Comparison of ENCODE assay signal across 11 mouse cellular contexts in genomic region chr2:107519761-107520160, GRCm38 (mm10).
A peak's percentile ranks its signal among the peaks of the same experiment; 100 is the strongest.
DNase-seq lines count a peak whose midpoint lies in the region; ATAC-seq and TF ChIP-seq lines count a peak whose summit lies in the region.
"Had no signal": no experiment of that assay in that cellular context is flagged by ENCODE, and none has a peak within 500 bp of the region (broad histone marks: within the 10 kb centered on the region; RNA-seq: fewer than 3 reads in every experiment).

No protein-coding gene starts in this region.

- no peaks in the 10 kb centered on the region for H3K27me3 ChIP-seq in midbrain, embryonic 16.5 days (ENCODE audit: control insufficient read depth, insufficient read depth, low read depth, low read length)
- no peaks in the 10 kb centered on the region for H3K27me3 ChIP-seq in midbrain, postnatal 0 days (ENCODE audit: insufficient read depth, low read length)
- no peaks in the 10 kb centered on the region for H3K27me3 ChIP-seq in forebrain, embryonic 12.5 days
- H3K27me3 ChIP-seq: midbrain, embryonic 12.5 days; stomach, embryonic 15.5 days had no signal

- H3K4me1 ChIP-seq in midbrain, embryonic 16.5 days (ENCODE audit: control insufficient read depth, insufficient read depth, low read length): no peaks in the 10 kb centered on the region
- H3K4me1 ChIP-seq in midbrain, postnatal 0 days (ENCODE audit: insufficient read depth, low read length): no peaks in the 10 kb centered on the region
- no peaks in the 10 kb centered on the region for H3K4me1 ChIP-seq in forebrain, embryonic 12.5 days
- H3K4me1 ChIP-seq: midbrain, embryonic 12.5 days; stomach, embryonic 15.5 days had no signal

- no peak for TF ChIP-seq CTCF in midbrain, postnatal 0 days (IDR thresholded peaks at IDR 0.05)

- ATAC-seq in midbrain, embryonic 16.5 days: peak; percentile 79
- no peak for ATAC-seq in midbrain, postnatal 0 days (ENCODE audit: low FRiP score)
- ATAC-seq in forebrain, embryonic 12.5 days (ENCODE audit: low FRiP score): no peak
- ATAC-seq: inflammation-experienced regulatory T-cells, adult 6 months had no signal

- no peaks in the 10 kb centered on the region for H3K36me3 ChIP-seq in midbrain, embryonic 16.5 days (ENCODE audit: control insufficient read depth, insufficient read depth, low read length)
- H3K36me3 ChIP-seq in midbrain, postnatal 0 days (ENCODE audit: insufficient read depth, low read length): no peaks in the 10 kb centered on the region
- no peaks in the 10 kb centered on the region for H3K36me3 ChIP-seq in forebrain, embryonic 12.5 days (replicated peaks)
- H3K36me3 ChIP-seq: midbrain, embryonic 12.5 days; stomach, embryonic 15.5 days had no signal

- no peaks in the 10 kb centered on the region for H3K9me3 ChIP-seq in midbrain, embryonic 16.5 days (replicated peaks; ENCODE audit: control insufficient read depth, low read length, poor library complexity, severe bottlenecking)
- no peaks in the 10 kb centered on the region for H3K9me3 ChIP-seq in midbrain, postnatal 0 days (ENCODE audit: low read length)
- H3K9me3 ChIP-seq in forebrain, embryonic 12.5 days: 0 out of 2 replicates have a peak, but pooled peaks cover 3% of the 10 kb centered on the region
- H3K9me3 ChIP-seq: midbrain, embryonic 12.5 days; stomach, embryonic 15.5 days had no signal

- H3K9ac ChIP-seq in midbrain, embryonic 16.5 days (ENCODE audit: low read depth, low read length): no peak overlapping the region
- H3K9ac ChIP-seq in midbrain, postnatal 0 days (replicated peaks; ENCODE audit: low read length, poor library complexity, severe bottlenecking): no peak overlapping the region
- no peak overlapping the region for H3K9ac ChIP-seq in forebrain, embryonic 12.5 days
- H3K9ac ChIP-seq: midbrain, embryonic 12.5 days; stomach, embryonic 15.5 days had no signal

- H3K4me3 ChIP-seq in midbrain, embryonic 16.5 days (ENCODE audit: low read depth, low read length): no peak overlapping the region
- no peak overlapping the region for H3K4me3 ChIP-seq in midbrain, postnatal 0 days (ENCODE audit: low read depth, low read length)
- H3K4me3 ChIP-seq in forebrain, embryonic 12.5 days (replicated peaks): no peak overlapping the region
- H3K4me3 ChIP-seq: heart, adult 2 months; midbrain, embryonic 12.5 days; stomach, embryonic 15.5 days had no signal

- 69% methylated on average over 4 of the region's 4 CpGs for WGBS in midbrain, embryonic 16.5 days
- 50% methylated on average over 4 of the region's 4 CpGs for WGBS in midbrain, postnatal 0 days
- WGBS in forebrain, embryonic 12.5 days: 84% methylated on average over 4 of the region's 4 CpGs

- DNase-seq in midbrain, postnatal 0 days (ENCODE audit: low spot score): no peak
- DNase-seq in frontal cortex, postnatal 25 days (ENCODE audit: low spot score in 2 of 2): peak; percentile 14 to 45
- peak; percentile 55 to 76 for DNase-seq in left cerebral cortex, adult 18-20 months (ENCODE audit: low spot score in 2 of 2)
- DNase-seq in right cerebral cortex, postnatal 36 days (ENCODE audit: low spot score in 2 of 2): peak; percentile 64 to 85
- no peak for DNase-seq in thymus, postnatal 25 days

- no peak overlapping the region for H3K27ac ChIP-seq in midbrain, embryonic 16.5 days (ENCODE audit: low read length)
- no peak overlapping the region for H3K27ac ChIP-seq in midbrain, postnatal 0 days (ENCODE audit: low read depth, low read length)
- no peak overlapping the region for H3K27ac ChIP-seq in forebrain, embryonic 12.5 days
- H3K27ac ChIP-seq: heart, adult 2 months; midbrain, embryonic 12.5 days; stomach, embryonic 15.5 days had no signal

- no peak overlapping the region for H3K4me2 ChIP-seq in midbrain, embryonic 16.5 days (ENCODE audit: low read length)
- no peak overlapping the region for H3K4me2 ChIP-seq in midbrain, postnatal 0 days (ENCODE audit: low read depth, low read length, poor library complexity, severe bottlenecking)
- no peak overlapping the region for H3K4me2 ChIP-seq in forebrain, embryonic 12.5 days
- H3K4me2 ChIP-seq: midbrain, embryonic 12.5 days; stomach, embryonic 15.5 days had no signal

Comparison
In these comparisons a context has a peak if more than half of its experiments do, and no peak if none do; other contexts are left out.
1. DNase-seq: peak in frontal cortex, postnatal 25 days (2 of 2), left cerebral cortex, adult 18-20 months (2 of 2) and right cerebral cortex, postnatal 36 days (2 of 2); none in midbrain, postnatal 0 days (single experiment) and thymus, postnatal 25 days (single experiment).